Mouse (Mus musculus) hindbrain, embryonic 11.5 days (tissue): ENCODE results near the gene 4930595D18Rik. TPM values are rescaled to one million over a fixed set of nuclear protein-coding genes. Genes with fewer than 3 reads are reported as not detected.

Experiments
- ATAC-seq: fragments of 200-750 bp; cut with Nextera tagmentation; 2 replicates; pipeline ENCODE4 v1.8.0; 2017; ENCODE audit warnings: mild to moderate bottlenecking, moderate TSS enrichment, moderate library complexity; ENCODE audit not compliant: low FRiP score
- DNase-seq: peaks from one replicate; pipeline ENCODE4 v3.0.0-alpha.2; 2015; ENCODE audit warnings: low spot score
- H3K27ac ChIP-seq: fragments of 300-500 bp; sonication (generic); 2 replicates; pipeline ENCODE4 v1.5.1; 2014; ENCODE audit warnings: mild to moderate bottlenecking, low read depth, low read length
- H3K27me3 ChIP-seq: fragments of 300-500 bp; sonication (generic); 2 replicates; pipeline ENCODE4 v1.6.1; 2014; ENCODE audit warnings: mild to moderate bottlenecking, low read length, moderate library complexity, mixed read lengths; ENCODE audit not compliant: control insufficient read depth, insufficient read depth
- H3K36me3 ChIP-seq: fragments of 300-500 bp; sonication (generic); 2 replicates; pipeline ENCODE4 v1.6.1; 2014; ENCODE audit warnings: mild to moderate bottlenecking, low read length, moderate library complexity, mixed read lengths; ENCODE audit not compliant: control insufficient read depth, insufficient read depth
- H3K4me1 ChIP-seq: fragments of 300-500 bp; sonication (generic); replicated peaks from 2 replicates; pipeline ENCODE4 v1.6.1; 2014; ENCODE audit warnings: low read length, mixed read lengths; ENCODE audit not compliant: control insufficient read depth, insufficient read depth
- H3K4me2 ChIP-seq: fragments of 300-500 bp; sonication (generic); replicated peaks from 2 replicates; pipeline ENCODE4 v1.6.1; 2014; ENCODE audit warnings: mild to moderate bottlenecking, low read depth, low read length
- H3K4me3 ChIP-seq: fragments of 300-500 bp; sonication (generic); 2 replicates; pipeline ENCODE4 v1.5.1; 2014; ENCODE audit warnings: low read depth, low read length
- H3K9ac ChIP-seq: fragments of 300-500 bp; sonication (generic); 2 replicates; pipeline ENCODE4 v1.6.1; 2014; ENCODE audit warnings: low read depth, low read length
- H3K9me3 ChIP-seq: fragments of 300-500 bp; sonication (generic); 2 replicates; pipeline ENCODE4 v1.6.1; 2016; ENCODE audit warnings: low read length; ENCODE audit not compliant: control insufficient read depth
- WGBS: fragments of 180-500 bp; shearing (Covaris S2); extraction: QIAGEN DNeasy Blood & Tissue Kit; methylation state at CpG from one replicate; pipeline ENCODE4 v1.1.7; 2014; 5-methylcytosine and 5-hydroxymethylcytosine counted together
- polyA plus RNA-seq: library from polyadenylated mRNA; unstranded; fragments of >200 nt; fragmentation: Nextera tagmentation; extraction: Ambion mirVana; gene quantifications from 2 replicates; pipeline ENCODE4 v1.2.1, GENCODE M21; 2014

Gene 4930595D18Rik
- polyA plus RNA-seq, result not detected in 2 replicates

DNA sequence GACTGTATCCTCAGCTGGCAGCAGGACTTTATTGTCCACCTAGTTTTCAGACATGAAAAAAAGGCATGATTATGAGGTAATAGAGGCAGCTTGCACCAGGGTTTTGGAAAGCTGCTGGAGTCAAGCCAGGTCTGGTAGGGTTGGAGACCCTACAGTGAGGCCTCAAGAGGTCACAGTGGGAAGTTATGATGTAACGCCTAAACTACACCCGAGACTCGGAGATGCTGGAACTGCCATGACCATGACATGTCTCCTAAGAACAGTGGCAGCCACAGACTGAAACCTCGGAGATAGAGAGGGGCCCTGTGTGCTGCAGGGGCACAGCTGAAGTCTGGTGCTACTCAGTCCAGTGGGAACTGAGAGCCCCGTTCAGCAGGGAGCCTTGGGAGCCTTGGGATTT lies at the start of gene 4930595D18Rik:
Gene 4930595D18Rik (minus strand): TSS at position 16 of the 400 bp plus-strand sequence.
- no peaks in the 10 kb centered on the region for H3K27me3 ChIP-seq
- DNase-seq, result no peak
- no peak within 1 kb of the TSS for H3K4me2 ChIP-seq
- no peak for ATAC-seq
- H3K9me3 ChIP-seq, result no peaks in the 10 kb centered on the region
- H3K4me3 ChIP-seq, result no peak within 1 kb of the TSS
- H3K27ac ChIP-seq, result no peak within 1 kb of the TSS
- H3K9ac ChIP-seq, result no peak within 1 kb of the TSS
- no peaks in the 10 kb centered on the region for H3K36me3 ChIP-seq
- 76% methylated on average over 5 of the region's 5 CpGs for WGBS
- H3K4me1 ChIP-seq, result no peaks in the 10 kb centered on the region

DNA sequence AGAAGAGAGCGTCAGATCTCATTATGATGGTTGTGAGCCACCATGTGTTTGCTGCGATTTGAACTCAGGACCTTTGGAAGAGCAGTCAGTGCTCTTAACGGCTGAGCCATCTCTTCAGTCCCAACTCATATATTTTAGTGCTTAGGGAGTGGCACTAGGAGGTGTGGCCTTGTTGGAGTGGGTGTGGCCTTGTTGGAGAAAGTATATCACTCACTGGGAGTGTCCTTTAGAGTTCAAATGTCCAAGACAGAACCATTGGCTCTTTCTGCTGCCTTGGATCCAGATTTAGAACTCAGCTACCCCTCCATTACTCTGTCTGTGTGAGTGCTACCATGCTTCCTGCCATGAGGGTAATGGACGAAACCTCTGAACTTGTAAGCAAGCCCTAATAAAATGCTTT lies 49.5 kb upstream of the 4930595D18Rik start:
- H3K27ac ChIP-seq, result no peak overlapping the region
- H3K9ac ChIP-seq, result no peak overlapping the region
- H3K4me3 ChIP-seq, result no peak overlapping the region
- no peaks in the 10 kb centered on the region for H3K4me1 ChIP-seq
- no peaks in the 10 kb centered on the region for H3K36me3 ChIP-seq
- DNase-seq (no peak), ATAC-seq (no peak)
- no peaks in the 10 kb centered on the region for H3K9me3 ChIP-seq
- no peak overlapping the region for H3K4me2 ChIP-seq
- H3K27me3 ChIP-seq, result no peaks in the 10 kb centered on the region
- WGBS, result 93% methylated on average over 4 of the region's 4 CpGs

- H3K9ac ChIP-seq, result no peak overlapping the region
- H3K9me3 ChIP-seq, result no peaks in the 10 kb centered on the region
- no peak for ATAC-seq
- H3K27ac ChIP-seq, result no peak overlapping the region
- no peaks in the 10 kb centered on the region for H3K36me3 ChIP-seq
- 95% methylated on average over 2 of the region's 2 CpGs for WGBS
- H3K27me3 ChIP-seq, result no peaks in the 10 kb centered on the region
- no peak overlapping the region for H3K4me3 ChIP-seq
- DNase-seq, result no peak
- no peak overlapping the region for H3K4me2 ChIP-seq
- H3K4me1 ChIP-seq, result no peaks in the 10 kb centered on the region
These were observed 46.5 kb upstream of the 4930595D18Rik start for GRCm38 (mm10) chr12:111230793-111231192.

DNA sequence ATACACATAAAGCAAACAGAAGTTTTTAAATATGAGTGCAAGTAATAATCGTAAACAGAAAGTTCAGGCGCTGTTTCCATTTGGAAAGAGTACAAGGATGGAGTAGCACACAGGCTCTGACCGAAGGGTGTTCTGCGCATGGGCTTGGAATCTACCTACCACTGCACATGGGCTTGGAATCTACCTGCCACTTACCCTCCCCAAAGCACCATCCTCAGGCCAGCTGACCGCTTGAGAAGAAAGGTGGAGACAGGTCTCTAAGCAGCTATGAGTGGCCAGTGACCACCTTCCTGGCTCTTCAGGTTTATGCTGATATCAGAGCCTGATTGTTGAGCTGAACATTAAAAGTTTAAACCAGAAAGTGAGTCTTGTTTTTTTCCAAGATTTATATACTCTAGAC lies 44.2 kb upstream of the 4930595D18Rik start:
- Histone ChIP-seq H3K4me1 (no peaks in the 10 kb centered on the region), H3K36me3 (no peaks in the 10 kb centered on the region), H3K27ac (no peak overlapping the region), H3K4me2 (no peak overlapping the region), H3K4me3 (no peak overlapping the region), H3K9me3 (no peaks in the 10 kb centered on the region), H3K27me3 (no peaks in the 10 kb centered on the region), H3K9ac (no peak overlapping the region)
- DNase-seq (no peak), ATAC-seq (no peak)
- WGBS, result 97% methylated on average over 5 of the region's 5 CpGs

GRCm38 (mm10) chr12:111227410-111227809 lies 43.1 kb upstream of the 4930595D18Rik start:
- no peaks in the 10 kb centered on the region for H3K27me3 ChIP-seq
- H3K9ac ChIP-seq, result no peak overlapping the region
- no peak overlapping the region for H3K27ac ChIP-seq
- H3K9me3 ChIP-seq, result no peaks in the 10 kb centered on the region
- H3K36me3 ChIP-seq, result no peaks in the 10 kb centered on the region; the same call in 1 of the 2 replicates
- H3K4me2 ChIP-seq, result no peak overlapping the region
- H3K4me1 ChIP-seq, result no peaks in the 10 kb centered on the region
- no peak overlapping the region for H3K4me3 ChIP-seq
- DNase-seq, result no peak
- WGBS, result 85% methylated on average over 4 of the region's 4 CpGs
- ATAC-seq, result no peak

GRCm38 (mm10) chr12:111225197-111225780 lies 41.0 kb upstream of the 4930595D18Rik start:
- Histone ChIP-seq H3K4me1 (no peaks in the 10 kb centered on the region), H3K36me3 (peaks cover 3% of the 10 kb centered on the region; the same call in 1 of the 2 replicates), H3K27ac (no peak overlapping the region), H3K27me3 (no peaks in the 10 kb centered on the region), H3K9me3 (no peaks in the 10 kb centered on the region), H3K4me3 (no peak overlapping the region), H3K9ac (no peak overlapping the region), H3K4me2 (no peak overlapping the region)
- ATAC-seq, result no peak
- WGBS, result 84% methylated on average over 10 of the region's 10 CpGs
- DNase-seq, result no peak

- ATAC-seq, result no peak
- peaks cover 3% of the 10 kb centered on the region; the same call in 1 of the 2 replicates for H3K36me3 ChIP-seq
- H3K4me2 ChIP-seq, result no peak overlapping the region
- WGBS, result 95% methylated on average over 6 of the region's 6 CpGs
- H3K9me3 ChIP-seq, result no peaks in the 10 kb centered on the region
- H3K4me1 ChIP-seq, result no peaks in the 10 kb centered on the region
- no peak overlapping the region for H3K27ac ChIP-seq
- no peak overlapping the region for H3K4me3 ChIP-seq
- H3K9ac ChIP-seq, result no peak overlapping the region
- no peaks in the 10 kb centered on the region for H3K27me3 ChIP-seq
- DNase-seq, result no peak
These were observed 34.6 kb upstream of the 4930595D18Rik start for GRCm38 (mm10) chr12:111218867-111219266.

GRCm38 (mm10) chr12:111211729-111212128 lies 27.4 kb upstream of the 4930595D18Rik start:
- 83% methylated on average over 5 of the region's 5 CpGs for WGBS
- Histone ChIP-seq H3K27me3 (no peaks in the 10 kb centered on the region), H3K9ac (no peak overlapping the region), H3K9me3 (no peaks in the 10 kb centered on the region), H3K36me3 (no peaks in the 10 kb centered on the region), H3K4me2 (no peak overlapping the region), H3K4me3 (no peak overlapping the region), H3K27ac (no peak overlapping the region), H3K4me1 (no peaks in the 10 kb centered on the region)
- ATAC-seq, result no peak
- no peak for DNase-seq

DNA sequence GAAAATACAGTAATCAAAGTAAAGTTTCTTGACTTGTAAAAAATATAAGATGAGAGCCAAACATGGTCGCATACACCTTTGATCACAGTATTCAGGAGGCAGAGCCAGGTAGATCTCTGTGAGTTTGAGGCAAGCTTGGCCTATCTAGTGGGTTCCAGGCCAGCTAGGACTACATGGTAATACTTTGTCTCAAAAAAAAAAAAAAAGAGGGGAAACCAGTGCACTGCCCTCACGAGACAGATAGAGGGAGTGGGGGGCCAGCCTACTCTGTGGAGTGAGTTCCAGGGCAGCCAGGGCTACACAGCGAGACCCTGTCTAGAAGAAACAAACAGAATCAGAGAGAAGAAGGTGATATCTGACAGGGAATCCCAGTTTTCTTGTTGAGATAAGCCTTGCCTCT lies 23.4 kb upstream of the 4930595D18Rik start:
- DNase-seq (no peak), ATAC-seq (no peak)
- WGBS, result 86% methylated on average over 3 of the region's 3 CpGs
- Histone ChIP-seq H3K9me3 (no peaks in the 10 kb centered on the region), H3K27me3 (no peaks in the 10 kb centered on the region), H3K4me2 (no peak overlapping the region), H3K4me1 (no peaks in the 10 kb centered on the region), H3K4me3 (no peak overlapping the region), H3K9ac (no peak overlapping the region), H3K27ac (no peak overlapping the region), H3K36me3 (no peaks in the 10 kb centered on the region)
